Mouse (Mus musculus): ENCODE measurements around the gene Slc25a21.

DNA sequence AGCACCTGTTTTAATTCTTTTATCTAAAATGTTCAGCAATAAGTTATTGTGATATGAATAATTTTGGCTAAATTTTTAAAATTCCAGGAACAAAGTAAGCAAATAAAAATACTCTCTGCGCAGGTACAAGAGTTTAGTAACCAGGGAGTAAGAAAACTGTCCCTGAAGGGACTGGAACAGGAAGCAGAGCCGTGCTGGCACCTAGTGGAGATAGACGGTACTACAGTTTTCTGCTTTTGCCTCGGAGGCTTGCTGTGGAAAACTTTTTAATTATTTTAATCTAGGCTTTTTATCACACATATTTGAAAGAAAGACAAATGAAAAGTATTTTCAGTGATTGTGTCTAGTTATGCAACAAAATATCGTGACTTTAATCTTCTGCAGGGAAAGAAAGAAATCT is 211.2 kb downstream of the Slc25a21 start:
- TF ChIP-seq POLR2A (IDR thresholded peaks at IDR 0.05; ENCODE audit: extremely low read depth, insufficient read depth, low read length): no peak
- peak; percentile 82 for TF ChIP-seq CTCF (IDR thresholded peaks at IDR 0.05; ENCODE audit: extremely low read depth, insufficient read depth, low read length)
